Mouse (Mus musculus) C2C12 (cell line): ENCODE results near the gene Zfp518a.

Experiments
- CTCF ChIP-seq: IDR thresholded peaks from one replicate; pipeline ENCODE4 v1.5.1; 2011; ENCODE audit not compliant: control insufficient read depth, insufficient read depth, insufficient read length
- MAX ChIP-seq: IDR thresholded peaks from one replicate; pipeline ENCODE4 v1.6.1; 2011; ENCODE audit warnings: mild to moderate bottlenecking, control low read depth
- MYOD1 ChIP-seq: IDR thresholded peaks from one replicate; pipeline ENCODE4 v1.6.1; 2011; ENCODE audit warnings: low read depth; ENCODE audit not compliant: control insufficient read depth, insufficient read length
- MYOG ChIP-seq: IDR thresholded peaks from one replicate; pipeline ENCODE4 v1.6.1; 2011; ENCODE audit not compliant: control insufficient read depth, insufficient read length; ENCODE audit errors: extremely low read depth
- USF1 ChIP-seq: IDR thresholded peaks from one replicate; pipeline ENCODE4 v1.6.1; 2011; ENCODE audit warnings: low read depth, mild to moderate bottlenecking, control low read depth, moderate library complexity

DNA sequence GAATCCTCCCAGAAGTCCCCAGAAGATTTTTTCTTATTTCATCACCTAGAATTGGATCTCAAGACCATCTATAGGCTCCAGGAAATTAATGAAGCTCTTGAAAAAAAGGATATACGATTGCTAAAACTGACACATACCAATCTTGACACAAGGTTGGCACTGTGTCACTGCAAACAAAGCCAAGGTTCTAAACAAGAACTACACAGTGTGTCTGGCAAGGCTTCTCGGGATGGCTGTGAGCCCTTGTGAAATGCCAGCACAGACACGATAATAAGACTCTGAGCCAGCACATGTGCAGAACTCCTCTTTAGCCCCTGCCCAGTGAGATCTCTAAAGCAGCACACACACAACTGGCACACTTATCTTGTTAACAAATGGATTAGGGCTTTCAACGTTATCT is 35.0 kb upstream of the Zfp518a start:
- TF ChIP-seq MYOD1 (no peak), CTCF (no peak), MYOG (no peak), MAX (no peak), USF1 (no peak)
